Mouse (Mus musculus) intestine, postnatal 0 days (tissue): Measurements from ENCODE around the gene Brcc3. TPM values are rescaled to one million over a fixed set of nuclear protein-coding genes. Genes with fewer than 3 reads are reported as not detected.

Experiments used
- ATAC-seq: fragments of 200-750 bp; cut with Nextera tagmentation; 2 replicates; pipeline ENCODE4 v1.8.0; 2017; ENCODE audit warnings: mild to moderate bottlenecking, moderate TSS enrichment, moderate library complexity
- H3K27ac ChIP-seq: fragments of 300-500 bp; sonication (generic); 2 replicates; pipeline ENCODE4 v1.5.1; 2014; ENCODE audit warnings: mild to moderate bottlenecking, low read depth, low read length, moderate library complexity
- H3K27me3 ChIP-seq: fragments of 300-500 bp; sonication (generic); replicated peaks from 2 replicates; pipeline ENCODE4 v1.6.1; 2014; ENCODE audit warnings: low read length, mixed read lengths; ENCODE audit not compliant: control insufficient read depth, insufficient read depth
- H3K36me3 ChIP-seq: fragments of 300-500 bp; sonication (generic); 2 replicates; pipeline ENCODE4 v1.6.1; 2014; ENCODE audit warnings: mild to moderate bottlenecking, moderate library complexity; ENCODE audit not compliant: control insufficient read depth, insufficient read depth
- H3K4me1 ChIP-seq: fragments of 300-500 bp; sonication (generic); replicated peaks from 2 replicates; pipeline ENCODE4 v1.6.1; 2014; ENCODE audit warnings: antibody characterized with exemption, low read length, mixed read lengths; ENCODE audit not compliant: control insufficient read depth, insufficient read depth
- H3K4me2 ChIP-seq: fragments of 300-500 bp; sonication (generic); replicated peaks from 2 replicates; pipeline ENCODE4 v1.6.1; 2014; ENCODE audit warnings: low read depth, mild to moderate bottlenecking, moderate library complexity
- H3K4me3 ChIP-seq: fragments of 300-500 bp; sonication (generic); 2 replicates; pipeline ENCODE4 v1.5.1; 2014; ENCODE audit warnings: low read depth, low read length
- H3K9ac ChIP-seq: fragments of 300-500 bp; sonication (generic); 2 replicates; pipeline ENCODE4 v1.6.1; 2014; ENCODE audit warnings: mild to moderate bottlenecking, low read depth, low read length
- H3K9me3 ChIP-seq: fragments of 300-500 bp; sonication (generic); 2 replicates; pipeline ENCODE4 v1.6.1; 2016; ENCODE audit warnings: mixed run types; ENCODE audit not compliant: control insufficient read depth
- CTCF ChIP-seq: sonication (generic); IDR thresholded peaks from 2 replicates; pipeline ENCODE4 v1.5.1; 2016; ENCODE audit warnings: low read depth, mild to moderate bottlenecking, control low read depth, antibody characterized with exemption, moderate library complexity
- WGBS: fragments of 180-500 bp; shearing (Covaris S2); extraction: QIAGEN DNeasy Blood & Tissue Kit; methylation state at CpG from one replicate; pipeline ENCODE4 v1.1.7; 2014; 5-methylcytosine and 5-hydroxymethylcytosine counted together
- polyA plus RNA-seq: library from polyadenylated mRNA; unstranded; fragments of >200 nt; fragmentation: Nextera tagmentation; extraction: Ambion mirVana; gene quantifications from 2 replicates; pipeline ENCODE4 v1.2.1, GENCODE M21; 2015

Brcc3 gene
- polyA plus RNA-seq, result 28.4 and 30.9 TPM in 2 replicates

- Histone ChIP-seq H3K4me2 (peak within 1 kb of the TSS; percentile 58), H3K4me1 (no peaks in the 10 kb centered on the region), H3K4me3 (peak within 1 kb of the TSS; percentile 56), H3K27me3 (no peaks in the 10 kb centered on the region), H3K9me3 (no peaks in the 10 kb centered on the region), H3K9ac (peak within 1 kb of the TSS; percentile 46), H3K27ac (peak within 1 kb of the TSS; percentile 68), H3K36me3 (no peaks in the 10 kb centered on the region)
- peak; percentile 100 for ATAC-seq
- TF ChIP-seq CTCF, result 0 out of 2 replicates have a peak, but pooled peaks have one; percentile 34
- 18% methylated on average over 52 of the region's 52 CpGs for WGBS
Observed at GRCm38 (mm10) chrX:75415936-75416785, at the start of gene Brcc3, which contains the start of the genes Cmc4 and Mtcp1. Gene Brcc3, plus strand, starts transcription at chrX:75416628. Gene Cmc4, minus strand, starts transcription at chrX:75416584. Gene Mtcp1, minus strand, starts transcription at chrX:75416588.

- Histone ChIP-seq H3K4me1 (no peaks in the 10 kb centered on the region), H3K27me3 (no peaks in the 10 kb centered on the region), H3K9ac (no peak overlapping the region), H3K36me3 (no peaks in the 10 kb centered on the region), H3K27ac (no peak overlapping the region), H3K4me2 (no peak overlapping the region), H3K9me3 (no peaks in the 10 kb centered on the region), H3K4me3 (no peak overlapping the region)
- no peak for ATAC-seq
- no peak for TF ChIP-seq CTCF
Observed at GRCm38 (mm10) chrX:75370197-75370596, 46.2 kb upstream of the Brcc3 start.

GRCm38 (mm10) chrX:75372666-75373425, 43.6 kb upstream of the Brcc3 start:
- H3K4me3 ChIP-seq, result no peak overlapping the region
- no peak for ATAC-seq
- H3K4me1 ChIP-seq, result no peaks in the 10 kb centered on the region
- WGBS, result 66% methylated on average over 2 of the region's 2 CpGs
- H3K36me3 ChIP-seq, result no peaks in the 10 kb centered on the region
- no peak overlapping the region for H3K9ac ChIP-seq
- no peak for TF ChIP-seq CTCF
- no peak overlapping the region for H3K27ac ChIP-seq
- H3K4me2 ChIP-seq, result no peak overlapping the region
- H3K27me3 ChIP-seq, result no peaks in the 10 kb centered on the region
- no peaks in the 10 kb centered on the region for H3K9me3 ChIP-seq

- Histone ChIP-seq H3K27ac (no peak overlapping the region), H3K4me2 (no peak overlapping the region), H3K9ac (no peak overlapping the region), H3K36me3 (no peaks in the 10 kb centered on the region), H3K27me3 (no peaks in the 10 kb centered on the region), H3K9me3 (no peaks in the 10 kb centered on the region), H3K4me1 (no peaks in the 10 kb centered on the region), H3K4me3 (no peak overlapping the region)
- TF ChIP-seq CTCF, result no peak
- ATAC-seq, result no peak
Observed at GRCm38 (mm10) chrX:75376815-75377214, 39.6 kb upstream of the Brcc3 start.

- 81% methylated on average over 1 of the region's 1 CpGs for WGBS
- TF ChIP-seq CTCF, result no peak
- no peak for ATAC-seq
- H3K27me3 ChIP-seq, result no peaks in the 10 kb centered on the region
- H3K27ac ChIP-seq, result no peak overlapping the region
- H3K4me2 ChIP-seq, result no peak overlapping the region
- H3K4me1 ChIP-seq, result no peaks in the 10 kb centered on the region
- no peak overlapping the region for H3K9ac ChIP-seq
- no peak overlapping the region for H3K4me3 ChIP-seq
- H3K36me3 ChIP-seq, result no peaks in the 10 kb centered on the region
- no peaks in the 10 kb centered on the region for H3K9me3 ChIP-seq
Observed at GRCm38 (mm10) chrX:75381176-75381575, 35.3 kb upstream of the Brcc3 start.

- Histone ChIP-seq H3K27ac (no peak overlapping the region), H3K9ac (no peak overlapping the region), H3K4me1 (no peaks in the 10 kb centered on the region), H3K36me3 (no peaks in the 10 kb centered on the region), H3K9me3 (no peaks in the 10 kb centered on the region), H3K4me2 (peak overlapping the region; percentile 61), H3K27me3 (no peaks in the 10 kb centered on the region), H3K4me3 (peak overlapping the region; percentile 52; the same call in 1 of the 2 replicates)
- 56% methylated on average over 5 of the region's 5 CpGs for WGBS
- TF ChIP-seq CTCF, result no peak
- ATAC-seq, result no peak
Observed at GRCm38 (mm10) chrX:75381699-75382098, 34.7 kb upstream of the Brcc3 start.
